Mouse (Mus musculus) urinary bladder, postnatal 25 days (tissue): ENCODE data around the gene Gm6614.
"Not testable (repeated sequence)": the region's sequence is repeated elsewhere in the genome, so short reads cannot be mapped to it uniquely, and the experiment has no call there.

ENCODE experiments used
- DNase-seq: peaks from one replicate; pipeline ENCODE4 v3.0.0; 2022; ENCODE audit warnings: low spot score

Gm6614 gene

DNA sequence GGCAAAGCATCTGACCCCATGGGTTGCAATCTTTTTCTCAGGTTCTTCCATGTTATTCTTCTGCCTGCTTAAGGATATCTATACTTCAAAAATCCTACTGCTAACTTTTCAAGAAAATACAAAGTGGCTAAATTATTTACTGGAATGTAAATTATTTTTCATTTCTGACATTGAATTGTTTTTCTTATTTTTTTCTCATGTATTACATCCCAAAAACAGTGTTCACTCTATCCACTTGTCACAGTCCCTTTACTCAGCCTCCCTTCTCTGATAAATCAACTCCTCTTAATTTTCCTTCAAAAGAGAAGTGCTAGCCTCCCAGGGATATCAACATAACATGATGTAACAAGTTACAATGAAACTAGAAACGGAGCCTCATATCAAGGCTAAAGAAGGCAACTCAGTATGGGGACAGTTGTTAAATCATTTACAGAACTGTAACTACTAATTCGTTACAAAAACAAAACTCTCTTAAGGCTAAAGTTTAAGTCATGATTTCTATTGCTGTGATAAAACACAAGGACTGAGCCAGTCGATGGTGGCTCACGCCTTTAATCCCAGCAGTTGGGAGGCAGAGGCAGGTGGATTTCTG is at the start of gene Gm6614:
Gene Gm6614 (minus strand): TSS at position 51 of the 592 bp plus-strand sequence.
- no peak for DNase-seq

DNA sequence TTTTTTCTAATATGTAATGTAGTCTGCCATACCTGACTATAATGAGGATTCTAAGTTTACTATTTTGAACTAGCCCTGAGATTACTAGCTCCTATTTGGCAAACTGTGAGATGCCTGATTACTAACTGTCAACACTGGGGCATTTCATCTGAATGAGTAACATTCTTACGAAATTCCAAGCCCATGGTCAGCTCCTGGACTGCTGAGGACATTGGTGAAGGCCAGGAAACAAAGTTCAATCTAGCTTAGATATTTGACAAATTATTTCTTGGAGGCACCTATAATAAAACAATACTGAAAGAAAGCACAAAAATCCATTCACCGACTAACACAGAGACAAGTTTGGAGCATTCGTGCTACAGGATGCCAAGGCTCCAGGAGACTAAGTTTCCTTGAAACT is 47.1 kb upstream of the Gm6614 start:
- not testable (repeated sequence) for DNase-seq

DNA sequence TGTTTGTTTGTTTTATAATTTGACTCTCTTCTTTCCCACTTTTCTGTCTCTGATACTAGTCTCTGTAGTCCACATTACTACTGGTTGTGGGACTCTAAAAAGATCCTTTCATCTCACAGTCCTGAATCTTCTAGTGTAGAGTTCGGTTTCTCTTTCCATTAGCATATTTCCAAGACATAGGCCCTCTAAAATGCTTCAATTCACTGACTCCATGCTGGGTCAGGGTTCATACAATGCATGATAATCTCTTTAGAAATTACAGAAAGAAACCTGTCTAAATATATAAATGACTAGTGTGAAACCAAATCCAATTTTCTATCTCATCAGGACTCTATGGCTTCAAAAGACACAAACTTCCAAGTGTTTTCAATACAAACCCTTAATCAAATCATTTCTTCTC is 36.5 kb upstream of the Gm6614 start:
- no peak for DNase-seq

DNA sequence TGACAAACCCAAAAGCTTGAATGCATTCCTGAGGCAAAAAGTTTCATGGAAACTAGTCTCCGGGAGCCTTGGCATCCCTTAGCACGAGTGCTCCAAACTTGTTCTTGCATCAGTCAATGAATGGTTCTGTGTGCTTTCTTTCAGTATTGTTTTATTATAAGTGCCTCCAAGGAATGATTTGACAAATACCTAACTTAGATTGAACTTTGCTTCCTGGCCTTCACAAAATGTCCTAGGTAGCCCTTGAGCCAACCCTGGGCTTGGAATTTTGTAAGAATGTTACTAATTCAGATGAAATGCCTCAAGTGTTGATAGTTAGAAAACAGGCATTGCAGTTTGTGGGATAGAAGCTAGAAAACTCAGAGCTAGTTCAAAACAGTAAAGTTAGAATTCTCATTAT is 34.5 kb upstream of the Gm6614 start:
- DNase-seq, result no peak

DNA sequence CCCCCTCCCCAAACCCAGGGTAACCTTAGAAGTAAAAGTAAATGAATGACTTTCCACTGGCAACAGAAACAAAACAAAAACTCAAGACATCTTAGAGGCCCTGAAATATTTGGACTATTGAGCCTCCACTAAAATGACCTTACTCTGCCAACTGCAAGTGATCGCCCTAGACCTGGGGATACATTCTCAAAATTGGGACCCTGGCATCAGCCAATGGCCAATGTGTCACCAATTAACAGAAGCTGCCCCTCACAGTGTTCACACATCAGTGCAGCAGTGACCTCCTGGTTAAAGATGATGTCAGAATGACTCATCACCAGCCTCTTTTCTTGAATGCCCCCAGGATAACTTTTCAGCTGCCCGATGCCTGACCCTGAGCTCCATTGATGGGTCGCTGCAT is 30.7 kb upstream of the Gm6614 start:
- DNase-seq, result no peak

DNA sequence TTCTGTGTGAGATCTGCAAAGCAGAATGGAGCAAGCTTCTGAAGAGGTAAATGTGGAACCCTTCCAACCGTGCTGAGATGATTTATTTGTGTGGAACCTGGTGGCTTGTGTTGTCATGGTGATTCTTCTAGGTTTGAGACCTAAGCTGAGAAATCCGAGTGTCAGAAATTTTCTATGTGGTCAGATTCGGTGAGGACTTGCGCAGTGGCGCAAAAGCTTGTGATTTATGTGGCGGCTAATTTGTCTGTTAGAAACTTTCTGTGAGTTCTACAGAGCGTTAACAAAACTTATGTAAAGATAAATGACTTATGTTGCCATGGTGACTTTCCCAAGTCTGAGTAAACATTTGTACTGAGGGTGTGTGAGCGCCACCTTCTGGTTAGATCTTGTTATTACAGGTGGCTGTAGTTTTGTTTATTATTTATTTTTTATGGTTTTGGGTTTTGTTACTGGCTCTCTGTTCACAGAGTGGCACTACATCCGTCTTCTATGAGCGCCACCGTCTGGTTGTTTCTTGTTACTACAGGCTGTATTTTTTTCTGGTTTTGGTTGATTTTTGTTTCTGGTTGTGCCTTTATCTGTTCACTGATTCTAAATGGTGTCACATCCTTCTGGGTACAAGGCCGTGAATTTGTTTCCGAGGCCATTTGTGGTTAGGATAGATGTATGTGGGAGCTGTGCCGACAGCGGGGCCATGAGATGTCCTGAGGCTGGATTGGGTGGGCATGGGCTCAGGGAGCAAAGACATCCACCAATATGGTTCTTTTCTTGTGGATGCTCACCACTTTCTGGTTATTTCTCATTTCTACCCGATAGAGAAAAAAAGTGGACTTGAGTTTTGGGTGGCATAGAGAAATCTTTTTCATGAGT is 29.3 kb upstream of the Gm6614 start:
- DNase-seq, result no peak

DNA sequence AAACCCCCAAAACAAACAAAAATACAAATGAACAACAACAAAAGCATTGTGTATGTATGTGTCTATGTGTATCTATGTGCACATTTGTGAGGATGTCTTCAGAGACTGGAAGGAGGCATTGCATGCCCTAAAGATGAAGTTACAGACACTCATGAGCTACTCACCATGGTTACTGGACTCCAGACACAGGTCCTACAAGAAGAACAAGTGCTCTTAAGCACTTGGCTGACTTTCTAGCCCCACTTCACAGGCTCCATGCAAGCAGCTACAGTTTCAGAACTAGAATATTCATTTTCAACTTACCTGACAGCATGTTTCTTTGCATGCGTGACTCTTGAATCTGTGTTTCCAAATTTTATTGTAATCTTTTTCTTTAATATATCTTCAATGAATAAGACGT is 24.6 kb upstream of the Gm6614 start:
- no peak for DNase-seq

DNA sequence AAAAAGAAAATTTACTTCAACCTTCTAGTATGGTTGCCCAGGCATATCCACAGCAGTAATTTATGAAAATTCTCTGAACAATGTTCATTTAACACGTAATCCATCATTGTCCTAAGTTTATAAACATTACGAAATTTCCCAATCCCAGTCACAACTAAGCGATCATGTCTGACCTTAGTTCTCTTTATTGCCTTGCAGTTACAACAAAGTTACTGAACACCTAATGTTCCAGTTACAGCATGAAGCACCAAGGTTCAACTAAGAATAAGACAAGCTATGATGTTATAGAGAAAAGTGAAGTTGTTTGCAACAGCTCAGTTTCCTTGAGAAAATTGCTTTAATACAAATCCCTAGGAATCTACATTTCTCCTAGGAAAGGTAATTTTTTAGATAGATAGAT is 10.5 kb upstream of the Gm6614 start:
- no peak for DNase-seq

DNA sequence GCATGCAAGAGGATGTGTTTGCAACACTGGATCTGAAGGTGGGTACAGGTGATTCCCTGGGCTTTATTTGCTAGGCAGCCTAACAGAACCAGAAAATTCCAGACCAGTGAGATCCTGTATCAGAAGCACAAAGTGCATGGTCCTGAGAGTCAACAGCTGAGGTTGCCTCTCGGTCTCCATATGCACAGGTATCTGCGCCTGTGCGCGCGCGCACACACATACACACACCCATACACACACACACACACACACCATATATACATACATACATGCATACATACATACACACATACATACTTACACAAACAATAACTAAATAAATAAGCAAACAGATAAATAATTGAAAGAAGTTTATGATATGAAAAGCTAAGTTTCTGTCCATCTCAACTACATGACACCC is 24.4 kb downstream of the Gm6614 start:
- DNase-seq, result no peak

DNA sequence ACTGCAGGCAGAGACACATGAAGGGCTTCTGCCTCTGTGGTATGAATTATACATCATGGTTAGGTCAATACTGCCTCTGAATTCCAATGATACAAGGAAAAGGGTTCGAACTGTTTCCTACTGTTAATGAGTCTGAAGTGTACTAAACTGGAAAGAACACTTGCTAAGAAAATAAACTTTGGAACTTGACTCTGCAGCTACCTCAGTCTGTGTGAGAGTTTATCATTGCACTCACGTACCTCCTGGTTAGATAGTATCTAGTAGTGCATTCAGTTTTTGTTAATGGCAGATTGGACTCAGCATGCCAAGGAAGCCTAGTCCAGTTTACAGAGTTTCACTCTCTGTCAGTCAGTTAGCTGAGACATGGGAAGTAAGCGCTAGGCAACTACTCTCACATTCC is 26.6 kb downstream of the Gm6614 start:
- no peak for DNase-seq

DNA sequence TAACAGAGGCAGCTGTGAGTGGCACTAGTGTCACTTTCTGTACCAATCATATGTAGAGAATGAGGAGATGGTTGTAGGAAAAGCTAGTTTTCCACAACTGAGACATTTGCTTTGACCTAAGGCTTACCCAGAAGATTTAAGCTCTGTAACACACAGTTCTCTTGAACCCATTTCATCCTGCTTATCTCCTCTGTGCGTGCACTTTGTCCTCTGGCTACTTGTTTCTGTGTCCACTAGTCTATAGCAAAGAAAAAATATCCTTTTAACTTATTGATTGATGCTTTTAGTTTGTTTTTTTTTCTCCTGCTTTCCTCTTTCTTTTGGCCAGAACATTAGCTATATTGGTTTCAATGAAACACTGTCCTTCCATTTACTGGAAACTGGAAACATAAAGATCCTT is 48.8 kb downstream of the Gm6614 start:
- no peak for DNase-seq

DNA sequence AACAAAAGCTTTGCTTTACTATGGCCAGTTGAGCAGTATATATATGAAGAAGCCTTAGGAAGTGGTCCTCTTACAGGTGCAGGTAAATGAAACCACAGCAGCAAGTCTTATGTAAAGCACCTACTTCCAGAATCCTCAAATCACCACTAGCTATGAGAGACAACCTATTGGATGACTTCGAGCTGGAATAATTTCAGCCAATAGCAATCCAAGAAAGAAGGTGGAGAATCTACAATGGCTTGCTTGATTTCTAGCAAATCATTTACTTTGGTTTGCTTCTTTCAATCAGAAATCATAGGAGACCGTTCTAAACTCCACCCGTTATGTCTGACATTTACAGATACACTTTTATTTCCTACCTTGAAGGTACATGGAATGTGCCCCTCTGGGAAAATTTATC is 49.4 kb downstream of the Gm6614 start:
- DNase-seq, result no peak

DNA sequence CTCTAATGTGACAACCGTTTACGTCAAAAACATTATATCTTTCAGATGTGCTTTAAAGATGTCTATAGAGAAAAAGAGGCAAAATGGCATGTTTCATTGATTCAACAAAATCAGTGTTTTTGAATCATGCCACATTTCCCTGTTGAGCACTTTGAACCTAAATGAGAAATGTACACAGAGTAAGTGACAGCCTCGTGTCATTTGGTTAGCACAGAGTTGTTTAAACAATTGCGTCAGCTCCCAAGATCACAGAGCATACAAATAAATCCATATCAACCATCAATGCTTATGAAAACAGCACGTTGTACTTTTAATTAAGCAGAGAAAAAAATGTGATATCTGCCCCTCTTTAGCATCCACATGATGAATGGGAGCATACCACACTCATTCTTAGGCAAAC is 50.7 kb downstream of the Gm6614 start:
- no peak for DNase-seq

DNA sequence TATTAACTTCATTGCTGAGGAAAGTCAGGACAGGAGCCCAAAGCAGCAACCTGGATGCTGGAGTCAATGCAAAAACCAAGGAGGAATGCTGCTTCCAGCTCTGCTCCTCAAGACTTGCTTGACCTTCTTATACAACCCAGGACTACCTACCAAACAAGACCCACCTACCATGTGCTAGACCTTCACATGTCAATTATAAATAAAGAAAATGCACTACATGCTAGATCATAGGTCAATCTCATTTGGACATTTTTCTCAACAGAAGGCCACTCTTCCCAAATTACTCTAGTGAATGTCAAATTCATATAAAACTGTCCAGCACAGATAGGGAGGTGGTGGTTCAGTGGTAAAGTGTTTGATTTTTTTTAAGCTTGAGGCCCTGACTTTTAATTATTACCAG is 64.4 kb downstream of the Gm6614 start, which contains the start of gene Slco1a1:
Gene Slco1a1 (minus strand): TSS at position 101 of the 400 bp plus-strand sequence.
- no peak for DNase-seq

DNA sequence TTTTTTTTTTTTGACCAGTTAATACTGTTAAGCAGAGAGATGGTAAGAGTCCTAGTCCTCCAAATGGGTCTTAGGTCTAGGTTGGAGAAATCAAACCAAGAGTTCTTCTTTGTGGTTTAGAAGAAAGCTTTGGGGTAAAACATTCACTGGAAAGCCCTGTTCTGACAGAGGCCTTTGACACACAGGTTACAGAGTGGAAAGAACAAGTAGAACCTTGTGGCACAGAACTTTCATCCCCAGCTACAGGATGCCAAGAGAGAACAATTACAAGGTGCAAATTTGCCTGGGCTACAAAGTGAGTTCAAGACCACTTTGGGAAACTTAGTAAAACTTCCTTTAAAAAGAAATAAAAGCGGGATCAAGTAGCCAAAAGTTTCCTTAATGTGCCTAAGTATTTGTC is 70.8 kb downstream of the Gm6614 start:
- DNase-seq, result no peak
